Mouse (Mus musculus) limb, embryonic 11.5 days (tissue): ENCODE measurements around the gene Clgn. TPM values are rescaled to one million over a fixed set of nuclear protein-coding genes. Genes with fewer than 3 reads are reported as not detected.

Experiments
- ATAC-seq: fragments of 200-750 bp; cut with Nextera tagmentation; 2 replicates; pipeline ENCODE4 v1.8.0; 2017; ENCODE audit warnings: low read depth; ENCODE audit not compliant: insufficient number of reproducible peaks, low FRiP score, low TSS enrichment
- DNase-seq: peaks from one replicate; pipeline ENCODE4 v3.0.0-alpha.2; 2015; ENCODE audit warnings: low spot score
- H3K27ac ChIP-seq: fragments of 300-500 bp; sonication (generic); replicated peaks from 2 replicates; pipeline ENCODE4 v1.5.1; 2014; ENCODE audit warnings: low read depth, mild to moderate bottlenecking, low read length
- H3K27me3 ChIP-seq: fragments of 300-500 bp; sonication (generic); 2 replicates; pipeline ENCODE4 v1.6.1; 2014; ENCODE audit warnings: mild to moderate bottlenecking, low read length, mixed read lengths; ENCODE audit not compliant: control insufficient read depth, insufficient read depth
- H3K36me3 ChIP-seq: fragments of 300-500 bp; sonication (generic); 2 replicates; pipeline ENCODE4 v1.6.1; 2014; ENCODE audit warnings: mild to moderate bottlenecking, low read length, moderate library complexity, mixed read lengths; ENCODE audit not compliant: control insufficient read depth, insufficient read depth
- H3K4me1 ChIP-seq: fragments of 300-500 bp; sonication (generic); 2 replicates; pipeline ENCODE4 v1.6.1; 2014; ENCODE audit warnings: low read length, mixed read lengths; ENCODE audit not compliant: control insufficient read depth, insufficient read depth
- H3K4me2 ChIP-seq: fragments of 300-500 bp; sonication (generic); 2 replicates; pipeline ENCODE4 v1.6.1; 2014; ENCODE audit warnings: low read depth, mild to moderate bottlenecking, moderate library complexity; ENCODE audit not compliant: severe bottlenecking
- H3K4me3 ChIP-seq: fragments of 300-500 bp; sonication (generic); 2 replicates; pipeline ENCODE4 v1.5.1; 2014; ENCODE audit warnings: low read depth, low read length
- H3K9ac ChIP-seq: fragments of 300-500 bp; sonication (generic); 2 replicates; pipeline ENCODE4 v1.6.1; 2014; ENCODE audit warnings: mild to moderate bottlenecking, low read length
- H3K9me3 ChIP-seq: fragments of 300-500 bp; sonication (generic); 2 replicates; pipeline ENCODE4 v1.6.1; 2016; ENCODE audit warnings: low read length; ENCODE audit not compliant: control insufficient read depth
- WGBS: fragments of 180-500 bp; shearing (Covaris S2); extraction: QIAGEN DNeasy Blood & Tissue Kit; methylation state at CpG from one replicate; pipeline ENCODE4 v1.1.7; 2014; 5-methylcytosine and 5-hydroxymethylcytosine counted together
- polyA plus RNA-seq: library from polyadenylated mRNA; unstranded; fragments of >200 nt; fragmentation: Nextera tagmentation; extraction: Ambion mirVana; gene quantifications from 2 replicates; pipeline ENCODE4 v1.2.1, GENCODE M21; 2014

Gene Clgn
- polyA plus RNA-seq, 1 experiment from 2014 or later, result 2.7 TPM

DNA sequence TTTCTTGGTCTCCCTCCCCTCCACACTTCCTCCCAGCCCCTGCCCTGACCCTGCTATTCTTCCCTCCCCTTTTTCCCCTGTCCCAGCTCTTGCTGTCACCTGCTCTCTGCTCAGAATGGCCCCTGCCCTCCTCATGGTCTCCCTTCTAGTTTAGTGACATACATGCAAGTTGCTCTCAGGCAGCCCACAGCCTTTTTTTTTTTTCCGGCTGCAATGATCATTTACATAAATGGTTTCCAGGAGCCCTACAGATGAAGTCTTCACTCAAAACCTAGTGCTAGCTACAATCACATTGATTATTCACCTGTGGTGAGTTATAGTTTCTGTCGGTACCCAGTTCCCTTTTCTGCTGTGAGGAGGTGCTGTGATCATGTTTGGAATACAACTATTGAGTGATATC is 8.7 kb upstream of the Clgn start:
- Histone ChIP-seq H3K27me3 (no peaks in the 10 kb centered on the region), H3K4me2 (no peak overlapping the region), H3K4me3 (no peak overlapping the region), H3K36me3 (no peaks in the 10 kb centered on the region), H3K9me3 (no peaks in the 10 kb centered on the region), H3K9ac (no peak overlapping the region), H3K4me1 (no peaks in the 10 kb centered on the region), H3K27ac (no peak overlapping the region)
- ATAC-seq (no peak), DNase-seq (no peak)
- WGBS, result 79% methylated on average over 2 of the region's 2 CpGs

DNA sequence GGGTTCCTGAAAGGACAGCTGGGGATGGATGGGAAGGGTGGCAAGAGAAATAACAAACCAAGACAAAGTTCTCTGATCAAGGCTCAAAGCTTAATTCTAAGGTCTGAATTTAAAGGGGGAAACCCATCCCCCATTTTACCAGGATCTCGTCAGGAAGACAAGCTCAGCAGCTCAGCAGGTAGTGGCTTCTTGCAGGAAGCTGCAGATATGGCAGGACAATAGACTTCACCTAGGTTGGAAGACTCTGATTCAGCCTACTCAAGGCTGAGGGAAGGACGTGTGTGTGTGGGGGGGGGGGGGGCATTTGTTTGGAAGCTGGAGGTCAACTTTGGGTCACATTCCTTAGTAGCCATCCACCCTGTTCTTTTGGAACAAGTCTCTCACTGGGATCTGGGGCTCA is 6.8 kb upstream of the Clgn start:
- 24% methylated on average over 2 of the region's 2 CpGs for WGBS
- no peaks in the 10 kb centered on the region for H3K9me3 ChIP-seq
- H3K4me2 ChIP-seq, result no peak overlapping the region
- no peak for ATAC-seq
- DNase-seq, result no peak
- H3K36me3 ChIP-seq, result no peaks in the 10 kb centered on the region
- H3K27ac ChIP-seq, result no peak overlapping the region
- no peaks in the 10 kb centered on the region for H3K27me3 ChIP-seq
- H3K9ac ChIP-seq, result no peak overlapping the region
- H3K4me1 ChIP-seq, result no peaks in the 10 kb centered on the region
- no peak overlapping the region for H3K4me3 ChIP-seq

DNA sequence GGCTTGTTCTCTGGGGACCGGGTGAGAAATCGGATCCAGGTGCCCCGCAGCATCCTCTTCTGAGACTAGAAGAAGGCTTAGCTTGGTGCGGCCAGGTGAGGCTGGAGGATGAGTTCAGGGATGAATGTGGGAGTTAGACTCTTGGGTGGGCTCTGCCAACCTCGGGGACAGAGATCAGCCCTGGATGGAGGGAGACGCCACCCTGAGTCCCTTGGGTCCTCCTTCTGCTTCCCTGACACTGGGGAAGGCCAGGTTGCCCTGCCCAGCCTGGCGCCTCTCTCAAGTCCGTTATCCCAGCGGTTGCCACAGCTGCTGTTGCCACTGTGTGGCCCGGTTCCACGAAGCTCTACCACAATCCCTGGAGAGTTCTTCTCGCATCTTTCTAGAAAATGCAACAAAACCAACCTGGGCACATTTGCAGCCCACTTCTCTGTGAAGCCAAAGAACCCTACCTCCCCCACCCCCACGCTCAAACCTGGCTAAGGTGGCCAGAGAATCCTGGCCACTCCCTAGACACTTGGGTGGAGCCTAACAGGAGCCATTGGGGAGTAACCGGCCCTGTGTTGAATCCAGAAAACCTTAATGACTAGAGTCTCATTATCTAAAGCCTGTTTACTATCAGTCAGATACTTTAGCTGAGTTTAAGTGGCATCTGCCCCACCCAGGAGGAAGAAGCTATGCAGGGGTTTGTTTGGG is 487 bp downstream of the Clgn start:
- H3K4me1 ChIP-seq, result no peaks in the 10 kb centered on the region
- ATAC-seq (peak; percentile 54; the same call in 1 of the 2 replicates), DNase-seq (no peak)
- WGBS, result 6% methylated on average over 14 of the region's 14 CpGs
- peak overlapping the region; percentile 84 for H3K4me2 ChIP-seq
- H3K27me3 ChIP-seq, result 0 out of 2 replicates have a peak, but pooled peaks cover 3% of the 10 kb centered on the region
- H3K4me3 ChIP-seq, result peak overlapping the region; percentile 48
- peak overlapping the region; percentile 59 for H3K9ac ChIP-seq
- H3K36me3 ChIP-seq, result no peaks in the 10 kb centered on the region
- H3K9me3 ChIP-seq, result no peaks in the 10 kb centered on the region
- no peak overlapping the region for H3K27ac ChIP-seq

DNA sequence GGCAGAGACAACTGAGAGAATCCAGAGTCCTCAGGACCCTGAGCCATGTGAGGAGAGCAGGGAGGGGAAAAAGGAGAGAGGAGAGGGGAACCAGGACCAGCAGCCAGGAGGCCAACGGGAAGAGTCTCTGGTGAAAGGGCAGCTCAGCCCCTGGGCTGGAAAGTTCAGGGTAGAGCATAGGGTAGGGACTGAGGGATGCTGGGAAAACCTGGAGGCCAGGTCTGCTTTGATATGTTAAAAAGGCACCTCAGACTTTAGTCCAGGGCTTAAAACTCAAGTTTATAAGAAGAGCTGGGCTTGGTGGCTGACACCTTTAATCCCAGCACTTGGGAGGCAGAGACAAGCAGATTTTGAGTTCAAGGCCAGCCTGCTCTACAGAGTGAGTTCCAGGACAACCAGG is 2.9 kb downstream of the Clgn start:
- H3K4me2 ChIP-seq, result no peak overlapping the region
- 0 out of 2 replicates have a peak, but pooled peaks cover 3% of the 10 kb centered on the region for H3K27me3 ChIP-seq
- no peaks in the 10 kb centered on the region for H3K4me1 ChIP-seq
- no peak for DNase-seq
- H3K9ac ChIP-seq, result no peak overlapping the region
- no peaks in the 10 kb centered on the region for H3K9me3 ChIP-seq
- whole genome bisulfite sequencing, result 57% methylated on average over 1 of the region's 1 CpGs
- no peak for ATAC-seq
- no peak overlapping the region for H3K27ac ChIP-seq
- H3K4me3 ChIP-seq, result no peak overlapping the region
- no peaks in the 10 kb centered on the region for H3K36me3 ChIP-seq

DNA sequence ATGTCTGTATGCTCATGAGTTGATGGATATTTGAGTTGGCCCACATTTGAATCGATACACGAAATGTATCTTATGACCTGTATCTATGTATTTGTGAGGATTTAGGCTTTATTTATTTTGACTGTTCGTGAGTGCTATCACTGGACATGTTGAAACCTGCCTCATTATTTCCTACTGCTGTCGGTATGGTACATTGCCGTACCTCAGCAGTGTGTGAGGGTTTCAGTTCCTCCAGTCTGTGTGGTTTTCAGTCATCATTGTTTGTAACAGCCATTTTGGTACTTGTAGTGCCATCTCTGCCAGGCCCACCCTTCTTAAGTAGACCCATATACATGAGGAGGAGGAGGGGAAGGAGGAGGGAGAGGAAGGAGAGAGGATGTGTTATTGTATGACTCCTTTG is 4.7 kb downstream of the Clgn start:
- Histone ChIP-seq H3K36me3 (no peaks in the 10 kb centered on the region), H3K4me2 (no peak overlapping the region), H3K4me3 (no peak overlapping the region), H3K27ac (no peak overlapping the region), H3K9ac (no peak overlapping the region), H3K9me3 (no peaks in the 10 kb centered on the region), H3K27me3 (0 out of 2 replicates have a peak, but pooled peaks cover 3% of the 10 kb centered on the region), H3K4me1 (no peaks in the 10 kb centered on the region)
- DNase-seq (no peak), ATAC-seq (no peak)
- WGBS, result 84% methylated on average over 5 of the region's 5 CpGs

DNA sequence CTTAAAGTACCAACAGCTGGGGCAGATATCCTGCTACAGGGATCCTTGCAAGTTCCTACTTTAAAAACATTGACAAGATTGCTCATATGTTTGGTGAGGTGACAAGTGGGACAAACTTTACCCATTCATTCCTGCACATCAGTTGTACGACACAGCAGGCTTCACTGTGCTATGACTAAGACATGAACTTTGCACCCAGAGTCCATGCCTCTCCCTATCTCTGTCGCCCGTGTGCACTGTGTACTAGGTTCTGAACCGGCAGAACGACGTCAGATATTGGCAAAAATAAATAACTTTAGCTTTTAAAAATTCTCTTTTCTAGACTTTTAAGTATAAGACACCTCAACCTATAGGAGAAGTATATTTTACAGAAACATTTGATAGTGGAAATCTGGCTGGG is 7.0 kb downstream of the Clgn start:
- H3K4me3 ChIP-seq, result no peak overlapping the region
- no peak overlapping the region for H3K9ac ChIP-seq
- H3K4me1 ChIP-seq, result no peaks in the 10 kb centered on the region
- WGBS, result 92% methylated on average over 6 of the region's 6 CpGs
- H3K27ac ChIP-seq, result no peak overlapping the region
- no peak for ATAC-seq
- H3K27me3 ChIP-seq, result no peaks in the 10 kb centered on the region
- no peak overlapping the region for H3K4me2 ChIP-seq
- no peaks in the 10 kb centered on the region for H3K36me3 ChIP-seq
- no peak for DNase-seq
- H3K9me3 ChIP-seq, result no peaks in the 10 kb centered on the region

DNA sequence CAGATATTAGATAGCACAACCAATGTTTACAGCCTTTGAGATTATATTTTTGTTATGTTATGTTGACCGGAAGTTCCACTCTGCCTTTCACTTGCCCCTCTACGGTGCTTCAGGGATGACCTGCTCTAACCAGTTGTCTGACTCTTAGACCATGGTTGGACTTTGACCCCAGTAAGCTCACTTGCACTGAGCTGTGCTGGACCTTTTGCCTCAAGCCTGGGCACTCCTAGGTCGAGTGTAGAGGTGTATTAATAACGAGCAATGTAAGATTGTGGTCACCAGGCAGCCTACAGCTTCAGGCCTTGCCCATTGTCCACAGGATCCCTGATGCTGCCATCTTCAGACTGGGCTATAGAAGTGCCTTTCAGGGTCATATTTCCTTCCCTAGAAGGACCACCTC is 8.1 kb downstream of the Clgn start:
- Histone ChIP-seq H3K4me1 (no peaks in the 10 kb centered on the region), H3K4me2 (no peak overlapping the region), H3K9me3 (no peaks in the 10 kb centered on the region), H3K4me3 (no peak overlapping the region), H3K27ac (no peak overlapping the region), H3K36me3 (no peaks in the 10 kb centered on the region), H3K27me3 (no peaks in the 10 kb centered on the region), H3K9ac (no peak overlapping the region)
- no peak for ATAC-seq
- DNase-seq, result no peak
- WGBS, result 82% methylated on average over 4 of the region's 4 CpGs

DNA sequence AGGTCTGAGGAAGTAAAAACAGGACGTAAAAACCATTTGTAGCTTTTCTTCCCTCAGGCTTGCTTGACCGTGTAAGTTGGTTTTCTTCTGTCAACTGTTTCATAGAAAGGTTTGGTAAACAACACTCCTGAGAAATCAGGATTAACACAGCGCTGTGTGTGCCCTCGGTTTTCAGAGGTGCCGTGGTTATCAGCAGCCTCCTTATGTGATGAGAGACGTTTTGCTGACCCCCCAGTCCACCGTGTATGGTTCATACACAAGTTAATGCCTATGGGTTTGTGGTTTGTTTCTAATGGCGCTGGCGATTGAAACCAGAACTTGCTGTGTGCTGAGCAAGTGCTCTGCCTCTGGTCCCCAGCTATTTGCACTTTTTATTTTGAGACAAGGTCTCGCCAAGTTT is 15.9 kb downstream of the Clgn start:
- Histone ChIP-seq H3K36me3 (no peaks in the 10 kb centered on the region), H3K27ac (no peak overlapping the region), H3K9ac (no peak overlapping the region), H3K9me3 (no peaks in the 10 kb centered on the region), H3K4me2 (no peak overlapping the region), H3K4me3 (no peak overlapping the region), H3K27me3 (no peaks in the 10 kb centered on the region), H3K4me1 (no peaks in the 10 kb centered on the region)
- no peak for ATAC-seq
- DNase-seq, result no peak
- WGBS, result 77% methylated on average over 10 of the region's 10 CpGs

DNA sequence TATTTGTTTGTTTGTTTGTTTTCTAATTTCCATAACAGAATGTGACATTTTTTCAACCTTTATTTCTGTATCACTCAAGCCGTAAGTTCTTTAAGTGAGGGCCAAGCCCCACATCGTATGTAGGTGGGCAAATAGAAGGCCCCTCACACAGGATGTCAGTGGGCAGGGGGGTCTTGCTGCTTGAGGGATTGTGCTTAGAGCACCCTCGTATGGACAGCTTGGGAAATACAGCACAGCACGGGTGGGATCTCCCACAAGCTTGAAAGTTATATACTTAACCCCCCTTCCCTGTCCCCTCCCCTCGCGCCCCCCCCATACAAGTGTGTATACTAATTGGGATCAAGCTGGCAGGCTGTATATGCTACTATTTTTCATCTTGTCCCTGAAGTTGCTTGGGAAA is 17.2 kb downstream of the Clgn start:
- Histone ChIP-seq H3K4me2 (no peak overlapping the region), H3K4me1 (no peaks in the 10 kb centered on the region), H3K9ac (no peak overlapping the region), H3K4me3 (no peak overlapping the region), H3K9me3 (no peaks in the 10 kb centered on the region), H3K27me3 (no peaks in the 10 kb centered on the region), H3K36me3 (no peaks in the 10 kb centered on the region), H3K27ac (no peak overlapping the region)
- DNase-seq (peak; percentile 50), ATAC-seq (no peak)
- WGBS, result 31% methylated on average over 6 of the region's 6 CpGs
